Mouse (Mus musculus) midbrain, embryonic 11.5 days (tissue): ENCODE results near the gene Pigx. TPM values are rescaled to one million over a fixed set of nuclear protein-coding genes. Genes with fewer than 3 reads are reported as not detected.
"Not testable (repeated sequence)": the region's sequence is repeated elsewhere in the genome, so short reads cannot be mapped to it uniquely, and the experiment has no call there.

Experiments used
- ATAC-seq: fragments of 200-750 bp; cut with Nextera tagmentation; 2 replicates; pipeline ENCODE4 v1.8.0; 2017; ENCODE audit warnings: moderate TSS enrichment, moderate library complexity; ENCODE audit not compliant: low FRiP score
- DNase-seq: peaks from one replicate; pipeline ENCODE4 v3.0.0; 2015; ENCODE audit warnings: low spot score; ENCODE audit errors: missing footprints
- H3K27ac ChIP-seq: fragments of 300-500 bp; sonication (generic); 2 replicates; pipeline ENCODE4 v1.5.1; 2014; ENCODE audit warnings: low read depth, low read length
- H3K27me3 ChIP-seq: fragments of 300-500 bp; sonication (generic); 2 replicates; pipeline ENCODE4 v1.6.1; 2014; ENCODE audit warnings: mild to moderate bottlenecking, low read length, moderate library complexity, mixed read lengths; ENCODE audit not compliant: control insufficient read depth, insufficient read depth
- H3K36me3 ChIP-seq: fragments of 300-500 bp; sonication (generic); 2 replicates; pipeline ENCODE4 v1.6.1; 2014; ENCODE audit warnings: mild to moderate bottlenecking, low read length, moderate library complexity, mixed read lengths; ENCODE audit not compliant: control insufficient read depth, insufficient read depth
- H3K4me1 ChIP-seq: fragments of 300-500 bp; sonication (generic); 2 replicates; pipeline ENCODE4 v1.6.1; 2014; ENCODE audit warnings: low read length; ENCODE audit not compliant: control insufficient read depth, insufficient read depth
- H3K4me2 ChIP-seq: fragments of 300-500 bp; sonication (generic); 2 replicates; pipeline ENCODE4 v1.6.1; 2014; ENCODE audit warnings: mild to moderate bottlenecking, moderate library complexity
- H3K4me3 ChIP-seq: fragments of 300-500 bp; sonication (generic); 2 replicates; pipeline ENCODE4 v1.5.1; 2014; ENCODE audit warnings: low read depth, low read length
- H3K9ac ChIP-seq: fragments of 300-500 bp; sonication (generic); 2 replicates; pipeline ENCODE4 v1.6.1; 2014; ENCODE audit warnings: low read length
- H3K9me3 ChIP-seq: fragments of 300-500 bp; sonication (generic); 2 replicates; pipeline ENCODE4 v1.6.1; 2016; ENCODE audit warnings: low read length; ENCODE audit not compliant: control insufficient read depth
- WGBS: fragments of 180-500 bp; shearing (Covaris S2); extraction: QIAGEN DNeasy Blood & Tissue Kit; methylation state at CpG from one replicate; pipeline ENCODE4 v1.1.7; 2014; 5-methylcytosine and 5-hydroxymethylcytosine counted together
- polyA plus RNA-seq: library from polyadenylated mRNA; unstranded; fragments of >200 nt; fragmentation: Nextera tagmentation; extraction: Ambion mirVana; gene quantifications from 2 replicates; pipeline ENCODE4 v1.2.1, GENCODE M21; 2014

Pigx gene
- polyA plus RNA-seq, 1 experiment from 2014 or later, result 150 TPM

GRCm38 (mm10) chr16:32075762-32076161, 23.8 kb downstream of the Pigx start:
- H3K36me3 ChIP-seq, result no peaks in the 10 kb centered on the region
- WGBS, result 73% methylated on average over 1 of the region's 1 CpGs
- H3K27ac ChIP-seq, result no peak overlapping the region
- H3K4me1 ChIP-seq, result peaks cover 10% of the 10 kb centered on the region
- H3K4me2 ChIP-seq, result no peak overlapping the region
- no peaks in the 10 kb centered on the region for H3K9me3 ChIP-seq
- no peak overlapping the region for H3K4me3 ChIP-seq
- no peaks in the 10 kb centered on the region for H3K27me3 ChIP-seq
- H3K9ac ChIP-seq, result no peak overlapping the region
- DNase-seq, result no peak
- ATAC-seq, result no peak

- DNase-seq, H3K4me2 ChIP-seq, H3K4me3 ChIP-seq, H3K9me3 ChIP-seq, H3K36me3 ChIP-seq, H3K4me1 ChIP-seq, H3K27ac ChIP-seq, H3K27me3 ChIP-seq, H3K9ac ChIP-seq, ATAC-seq: not testable (repeated sequence)
- 81% methylated on average over 4 of the region's 4 CpGs for WGBS
Measured at GRCm38 (mm10) chr16:32070070-32070469, 29.5 kb downstream of the Pigx start.

- ATAC-seq (no peak), DNase-seq (no peak)
- Histone ChIP-seq H3K9me3 (no peaks in the 10 kb centered on the region), H3K4me3 (no peak overlapping the region), H3K27ac (no peak overlapping the region), H3K9ac (no peak overlapping the region), H3K27me3 (no peaks in the 10 kb centered on the region), H3K36me3 (no peaks in the 10 kb centered on the region), H3K4me1 (no peaks in the 10 kb centered on the region), H3K4me2 (no peak overlapping the region)
- 87% methylated on average over 12 of the region's 12 CpGs for WGBS
Measured at GRCm38 (mm10) chr16:32068389-32069300, 30.9 kb downstream of the Pigx start.

GRCm38 (mm10) chr16:32066899-32067298, 32.6 kb downstream of the Pigx start:
- H3K27ac ChIP-seq, result no peak overlapping the region
- H3K4me3 ChIP-seq, result no peak overlapping the region
- WGBS, result 100% methylated on average over 1 of the region's 1 CpGs
- no peaks in the 10 kb centered on the region for H3K9me3 ChIP-seq
- no peaks in the 10 kb centered on the region for H3K36me3 ChIP-seq
- H3K4me1 ChIP-seq, result no peaks in the 10 kb centered on the region
- DNase-seq (no peak), ATAC-seq (no peak)
- H3K9ac ChIP-seq, result no peak overlapping the region
- H3K4me2 ChIP-seq, result no peak overlapping the region
- H3K27me3 ChIP-seq, result no peaks in the 10 kb centered on the region

GRCm38 (mm10) chr16:32063900-32064299, 35.6 kb downstream of the Pigx start:
- H3K4me2 ChIP-seq, result no peak overlapping the region
- ATAC-seq, result no peak
- no peak overlapping the region for H3K9ac ChIP-seq
- H3K27me3 ChIP-seq, result no peaks in the 10 kb centered on the region
- H3K9me3 ChIP-seq, result no peaks in the 10 kb centered on the region
- no peaks in the 10 kb centered on the region for H3K36me3 ChIP-seq
- 89% methylated on average over 7 of the region's 7 CpGs for WGBS
- no peak overlapping the region for H3K4me3 ChIP-seq
- no peaks in the 10 kb centered on the region for H3K4me1 ChIP-seq
- DNase-seq, result no peak
- H3K27ac ChIP-seq, result no peak overlapping the region

GRCm38 (mm10) chr16:32062226-32062625, 37.3 kb downstream of the Pigx start:
- Histone ChIP-seq H3K36me3 (no peaks in the 10 kb centered on the region), H3K9me3 (no peaks in the 10 kb centered on the region), H3K4me2 (no peak overlapping the region), H3K9ac (no peak overlapping the region), H3K4me1 (no peaks in the 10 kb centered on the region), H3K27me3 (no peaks in the 10 kb centered on the region), H3K27ac (no peak overlapping the region), H3K4me3 (no peak overlapping the region)
- ATAC-seq (no peak), DNase-seq (no peak)
- 84% methylated on average over 2 of the region's 2 CpGs for WGBS

GRCm38 (mm10) chr16:32059840-32060523, 39.6 kb downstream of the Pigx start:
- Histone ChIP-seq H3K9ac (no peak overlapping the region), H3K27me3 (no peaks in the 10 kb centered on the region), H3K9me3 (no peaks in the 10 kb centered on the region), H3K4me2 (no peak overlapping the region), H3K4me3 (no peak overlapping the region), H3K36me3 (no peaks in the 10 kb centered on the region), H3K4me1 (no peaks in the 10 kb centered on the region), H3K27ac (no peak overlapping the region)
- ATAC-seq, result no peak
- no peak for DNase-seq
- 90% methylated on average over 6 of the region's 6 CpGs for WGBS

- Histone ChIP-seq H3K27ac (no peak overlapping the region), H3K36me3 (no peaks in the 10 kb centered on the region), H3K4me1 (no peaks in the 10 kb centered on the region), H3K9ac (no peak overlapping the region), H3K27me3 (no peaks in the 10 kb centered on the region), H3K4me3 (no peak overlapping the region), H3K4me2 (no peak overlapping the region), H3K9me3 (no peaks in the 10 kb centered on the region)
- DNase-seq, result no peak
- ATAC-seq, result no peak
- 89% methylated on average over 5 of the region's 5 CpGs for WGBS
Measured at GRCm38 (mm10) chr16:32058817-32059216, 40.7 kb downstream of the Pigx start.

GRCm38 (mm10) chr16:32042367-32042766, 57.2 kb downstream of the Pigx start:
- no peak for ATAC-seq
- peaks cover 19% of the 10 kb centered on the region for H3K36me3 ChIP-seq

More at GRCm38 (mm10) chr16:32042367-32042766, 57.2 kb downstream of the Pigx start:
- Histone ChIP-seq H3K9ac (no peak overlapping the region), H3K4me1 (no peaks in the 10 kb centered on the region), H3K27ac (no peak overlapping the region), H3K9me3 (no peaks in the 10 kb centered on the region), H3K27me3 (no peaks in the 10 kb centered on the region), H3K4me3 (no peak overlapping the region), H3K4me2 (no peak overlapping the region)
- DNase-seq, result no peak
- 88% methylated on average over 4 of the region's 4 CpGs for WGBS
